Mouse (Mus musculus) G1E (cell line): ENCODE data around the gene Gm26566.

ENCODE experiments used
- CTCF ChIP-seq: IDR thresholded peaks from 2 replicates; pipeline ENCODE4 v1.5.1; 2012; ENCODE audit warnings: low read depth, low read length, inconsistent platforms, mixed read lengths
- GATA1 ChIP-seq: IDR thresholded peaks from 2 replicates; pipeline ENCODE4 v1.6.1; 2012; ENCODE audit warnings: borderline replicate concordance, low read length, inconsistent platforms, mixed read lengths
- POLR2AphosphoS5 ChIP-seq: IDR thresholded peaks from 2 replicates; pipeline ENCODE4 v1.6.1; 2012; ENCODE audit warnings: low read depth, low read length, inconsistent platforms; ENCODE audit not compliant: insufficient replicate concordance
- TAL1 ChIP-seq: conservative IDR thresholded peaks from 2 replicates; pipeline ENCODE4 v1.6.1; 2012; ENCODE audit warnings: low read depth, low read length, inconsistent platforms, mixed read lengths

DNA sequence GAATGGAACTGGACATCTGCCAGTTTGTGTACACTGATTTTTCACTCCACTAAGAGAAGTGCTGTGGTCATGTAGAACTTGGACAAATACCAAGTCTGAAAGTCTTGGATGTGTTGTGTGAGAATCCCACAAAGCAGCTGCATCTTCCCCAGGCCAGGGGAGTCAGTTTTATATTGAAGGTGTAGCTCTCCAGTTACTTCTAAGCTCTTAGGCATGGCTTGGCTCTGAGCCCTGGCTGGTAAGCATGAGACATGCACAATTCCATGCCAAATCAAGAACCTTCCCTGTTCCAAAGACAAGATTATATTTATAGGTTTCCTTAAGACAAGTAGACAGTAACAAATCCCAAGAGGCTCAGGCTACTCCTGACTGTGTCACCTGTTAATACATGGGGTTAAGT is 6.5 kb upstream of the Gm26566 start:
- TF ChIP-seq CTCF, result no peak
- no peak for TF ChIP-seq TAL1
- TF ChIP-seq GATA1, result no peak
- TF ChIP-seq POLR2AphosphoS5, result no peak
